Mouse (Mus musculus) ES-E14 (cell line): ENCODE data around the gene Csnk1e. TPM values are rescaled to one million over a fixed set of nuclear protein-coding genes. Genes with fewer than 3 reads are reported as not detected.

Experiments
- DNase-seq: peaks from one replicate; pipeline ENCODE4 v3.0.0-alpha.2; 2013; ENCODE audit warnings: low read depth, low spot score
- H3K27ac ChIP-seq: 2 replicates; pipeline ENCODE4 v1.5.1; 2012; ENCODE audit warnings: low read depth, mild to moderate bottlenecking, low read length, moderate library complexity, mixed read lengths; ENCODE audit not compliant: poor library complexity, insufficient read depth, severe bottlenecking
- H3K36me3 ChIP-seq: 2 replicates; pipeline ENCODE4 v1.6.1; 2012; ENCODE audit warnings: mild to moderate bottlenecking, low read length, moderate library complexity, mixed read lengths; ENCODE audit not compliant: control insufficient read depth, poor library complexity, insufficient read depth, severe bottlenecking
- H3K4me1 ChIP-seq, 2 experiments: fragments of 150-350 bp in 1 of 2; sonication (generic) in 1 of 2; 2 replicates each; pipeline ENCODE4 v1.6.1; 2012; ENCODE audit warnings: low read length in 2 of 2, mild to moderate bottlenecking in 1 of 2, mixed read lengths in 1 of 2; ENCODE audit not compliant: control insufficient read depth in 2 of 2, insufficient read depth in 2 of 2, poor library complexity in 1 of 2
- H3K4me3 ChIP-seq, 2 experiments: fragments of 150-350 bp in 1 of 2; sonication (generic) in 1 of 2; 2 replicates each; pipeline ENCODE4 v1.5.1; 2012; ENCODE audit warnings: low read length in 2 of 2, low read depth in 1 of 2, mild to moderate bottlenecking in 1 of 2, mixed read lengths in 1 of 2; ENCODE audit not compliant: insufficient read depth in 1 of 2, poor library complexity in 1 of 2, severe bottlenecking in 1 of 2
- H3K9ac ChIP-seq: 2 replicates; pipeline ENCODE4 v1.6.1; 2012; ENCODE audit warnings: low read depth, mild to moderate bottlenecking, low read length, mixed read lengths; ENCODE audit not compliant: poor library complexity, insufficient read depth, severe bottlenecking
- H3K9me3 ChIP-seq: fragments of 150-350 bp; sonication (generic); 2 replicates; pipeline ENCODE4 v1.6.1; 2012; ENCODE audit warnings: low read depth, mild to moderate bottlenecking, low read length; ENCODE audit not compliant: control insufficient read depth, insufficient read depth
- CHD2 ChIP-seq: IDR thresholded peaks from 2 replicates; pipeline ENCODE4 v1.6.1; 2014; ENCODE audit warnings: mild to moderate bottlenecking, low read depth, low read length, inconsistent platforms
- HCFC1 ChIP-seq: IDR thresholded peaks from 2 replicates; pipeline ENCODE4 v1.6.1; 2012; ENCODE audit warnings: low read length, inconsistent platforms, borderline replicate concordance; ENCODE audit not compliant: insufficient read depth
- MAFK ChIP-seq: IDR thresholded peaks from 2 replicates; pipeline ENCODE4 v1.6.1; 2014; ENCODE audit warnings: mild to moderate bottlenecking, low read depth, low read length, inconsistent platforms; ENCODE audit not compliant: insufficient read depth
- ZC3H11A ChIP-seq: IDR thresholded peaks from 2 replicates; pipeline ENCODE4 v1.6.1; 2012; ENCODE audit warnings: low read depth, mild to moderate bottlenecking, inconsistent platforms, low read length, borderline replicate concordance
- ZNF384 ChIP-seq: IDR thresholded peaks from 2 replicates; pipeline ENCODE4 v1.6.1; 2012; ENCODE audit warnings: low read depth, low read length, inconsistent platforms
- in situ Hi-C, 2 experiments: fragments of 600-800 bp; cut with MboI; formaldehyde crosslinking; loops; one replicate each; pipeline ENCODE4 v1.15.1; 2025; ENCODE audit warnings: low sequenced_read_pairs in 2 of 2, inconsistent platforms in 1 of 2; ENCODE audit not compliant: unreplicated experiment in 2 of 2
- total RNA-seq: library from RNA; depleted of rRNA; stranded (reverse); fragments of 300-350 nt; gene quantifications from 2 replicates; pipeline ENCODE4 v1.2.3, GENCODE M21; 2012

Csnk1e gene
- total RNA-seq, 1 experiment = 82.0 TPM

GRCm38 (mm10) chr15:79418265-79418664 is 37.1 kb downstream of the Csnk1e start:
- H3K4me1 ChIP-seq = peaks cover 14 to 26% of the 10 kb centered on the region in 2 experiments
- no peak overlapping the region for H3K9ac ChIP-seq
- no peak for DNase-seq
- H3K9me3 ChIP-seq = no peaks in the 10 kb centered on the region
- H3K36me3 ChIP-seq = peaks cover 45% of the 10 kb centered on the region
- H3K27ac ChIP-seq = no peak overlapping the region
- no peak overlapping the region for H3K4me3 ChIP-seq
- TF ChIP-seq HCFC1 (no peak), MAFK (no peak), CHD2 (no peak)
- in situ Hi-C loops = no loop called here

DNA sequence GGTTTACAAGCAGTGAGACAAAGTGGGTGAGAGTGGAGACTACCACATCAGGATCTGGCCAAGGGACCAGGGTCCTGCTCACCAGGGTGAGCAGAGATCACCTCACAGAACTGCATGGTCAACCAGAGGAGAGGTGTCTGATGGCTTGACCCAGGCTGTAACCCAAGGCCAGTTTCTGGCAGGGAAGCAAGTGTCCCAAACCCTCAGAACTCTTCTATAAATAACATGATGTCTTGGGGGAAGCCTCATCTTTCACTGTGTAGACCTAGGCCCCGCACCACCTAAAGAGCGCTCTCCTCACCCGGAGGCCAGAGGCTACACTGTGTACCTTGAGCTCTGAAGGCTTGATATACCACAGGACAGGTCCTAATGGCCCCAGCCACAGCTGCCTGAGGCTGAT is 38.0 kb downstream of the Csnk1e start:
- H3K27ac ChIP-seq = peak overlapping the region; percentile 76
- no peaks in the 10 kb centered on the region for H3K9me3 ChIP-seq
- peaks cover 14 to 26% of the 10 kb centered on the region in 2 experiments for H3K4me1 ChIP-seq
- no peak overlapping the region for H3K9ac ChIP-seq
- in situ Hi-C loops = no loop called here
- TF ChIP-seq CHD2 = no peak
- no peak for TF ChIP-seq ZNF384
- no peak for TF ChIP-seq HCFC1
- TF ChIP-seq MAFK = no peak
- TF ChIP-seq ZC3H11A = no peak
- no peak overlapping the region for H3K4me3 ChIP-seq
- DNase-seq = no peak
- H3K36me3 ChIP-seq = peaks cover 37% of the 10 kb centered on the region

GRCm38 (mm10) chr15:79416460-79417085 is 38.8 kb downstream of the Csnk1e start:
- Histone ChIP-seq H3K4me1 (peaks cover 14 to 21% of the 10 kb centered on the region in 2 experiments), H3K9me3 (no peaks in the 10 kb centered on the region), H3K36me3 (peaks cover 30% of the 10 kb centered on the region; the same call in 1 of the 2 replicates), H3K4me3 (no peak overlapping the region), H3K27ac (peak overlapping the region; percentile 76), H3K9ac (no peak overlapping the region)
- DNase-seq = no peak
- TF ChIP-seq CHD2 (no peak), ZC3H11A (no peak), MAFK (no peak), HCFC1 (no peak)
- in situ Hi-C loops = no loop called here

DNA sequence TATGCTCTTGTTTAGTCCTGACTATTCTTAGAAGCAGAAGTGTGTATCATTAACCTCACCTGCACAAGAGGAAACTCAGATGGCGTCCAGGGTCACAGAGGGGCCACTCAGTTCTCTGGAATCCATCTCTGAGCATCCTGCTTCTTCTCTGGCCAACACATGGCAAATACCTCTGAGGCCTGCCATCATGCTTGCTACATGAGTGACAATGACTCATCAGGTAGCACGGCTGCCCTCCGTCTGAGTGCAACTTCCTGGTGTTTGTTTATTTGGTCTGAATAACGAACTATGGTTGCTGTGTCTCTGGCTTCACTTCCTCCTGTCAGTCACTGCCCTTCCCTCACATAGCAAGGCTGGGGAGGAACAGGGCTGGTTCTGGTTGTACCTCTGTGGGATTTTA is 40.9 kb downstream of the Csnk1e start:
- TF ChIP-seq ZNF384 (no peak), ZC3H11A (no peak)
- no peak for DNase-seq
- Histone ChIP-seq H3K36me3 (peaks cover 17% of the 10 kb centered on the region; the same call in 1 of the 2 replicates), H3K4me3 (no peak overlapping the region), H3K27ac (peak overlapping the region; percentile 7; the same call in 1 of the 2 replicates), H3K9me3 (no peaks in the 10 kb centered on the region), H3K9ac (no peak overlapping the region), H3K4me1 (peaks cover 14 to 18% of the 10 kb centered on the region in 2 experiments)
- in situ Hi-C loops = no loop called here

GRCm38 (mm10) chr15:79413802-79414201 is 41.6 kb downstream of the Csnk1e start:
- Histone ChIP-seq H3K4me3 (no peak overlapping the region), H3K4me1 (peaks cover 14 to 18% of the 10 kb centered on the region in 2 experiments), H3K27ac (no peak overlapping the region), H3K9ac (no peak overlapping the region), H3K36me3 (peaks cover 13% of the 10 kb centered on the region; the same call in 1 of the 2 replicates), H3K9me3 (no peaks in the 10 kb centered on the region)
- in situ Hi-C loops = no loop called here
- no peak for DNase-seq
- TF ChIP-seq CHD2 = no peak
- TF ChIP-seq HCFC1 = no peak
- no peak for TF ChIP-seq ZC3H11A
- TF ChIP-seq ZNF384 = no peak
- no peak for TF ChIP-seq MAFK
